Comparison of ENCODE assay signal across 8 mouse cellular contexts in the genomic region with DNA sequence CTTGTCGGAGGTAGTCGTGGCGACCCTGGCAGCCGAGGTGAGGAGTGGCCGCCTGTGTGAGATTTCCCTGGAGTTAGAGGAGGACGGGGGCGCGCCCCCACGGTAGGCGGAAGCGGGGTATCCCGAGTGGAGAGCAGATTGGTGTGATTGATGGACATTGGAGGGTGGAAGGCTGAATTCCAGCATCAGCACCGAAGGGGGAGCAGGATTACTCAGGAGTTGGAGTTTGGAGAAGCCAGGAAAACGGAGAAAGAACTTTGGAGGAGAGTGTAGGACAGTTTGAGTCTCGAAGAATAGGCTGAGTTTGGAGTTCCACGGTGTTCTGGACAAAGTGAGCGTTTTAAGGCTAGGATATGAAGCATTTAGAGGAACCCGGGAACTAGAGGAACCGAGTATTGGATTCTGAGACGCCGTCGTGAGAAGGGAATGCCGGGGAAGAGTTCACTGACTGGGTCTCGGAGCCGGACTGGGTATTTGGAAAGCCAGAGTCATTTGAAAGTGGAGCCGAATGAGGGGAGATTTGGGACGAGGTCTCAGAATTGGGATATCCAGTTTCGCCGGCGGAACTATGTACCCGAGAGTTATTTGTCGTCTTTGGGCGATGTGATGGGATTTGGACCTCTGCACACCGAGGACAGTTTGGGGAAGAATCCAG. TPM values are rescaled to one million over a fixed set of nuclear protein-coding genes. Genes with fewer than 3 reads are reported as not detected.
DNase-seq lines count a peak whose midpoint lies in the region; ATAC-seq and TF ChIP-seq lines count a peak whose summit lies in the region.

No protein-coding gene starts in this region.

- H3K9ac ChIP-seq in neural tube, embryonic 12.5 days, result peak overlapping the region; percentile 70

- no peak for TF ChIP-seq CTCF in lung, adult 2 months (IDR thresholded peaks at IDR 0.05; ENCODE audit: insufficient read depth, low read length)
- no peak for TF ChIP-seq CTCF in cortical plate, adult 2 months (IDR thresholded peaks at IDR 0.05; ENCODE audit: extremely low read depth, insufficient read depth, low read length)

- no peaks in the 10 kb centered on the region for H3K4me1 ChIP-seq in lung, adult 2 months (ENCODE audit: control insufficient read depth, insufficient read depth, low read length)
- no peaks in the 10 kb centered on the region for H3K4me1 ChIP-seq in cortical plate, adult 2 months (ENCODE audit: control insufficient read depth, insufficient read depth, low read length)
- no peaks in the 10 kb centered on the region for H3K4me1 ChIP-seq in neural tube, embryonic 12.5 days

- H3K36me3 ChIP-seq in neural tube, embryonic 12.5 days, result peaks cover 14% of the 10 kb centered on the region

- peak overlapping the region; percentile 63 for H3K27ac ChIP-seq in cortical plate, adult 2 months (ENCODE audit: insufficient read depth, low read length)
- peak overlapping the region; percentile 81 for H3K27ac ChIP-seq in neural tube, embryonic 12.5 days

- peak overlapping the region; percentile 97 for H3K4me3 ChIP-seq in lung, adult 2 months (replicated peaks; ENCODE audit: extremely low read depth, low read depth, low read length)
- H3K4me3 ChIP-seq in cortical plate, adult 2 months (ENCODE audit: insufficient read depth, low read length), result peak overlapping the region; percentile 60
- H3K4me3 ChIP-seq in neural tube, embryonic 12.5 days, result peak overlapping the region; percentile 69

- H3K4me2 ChIP-seq in neural tube, embryonic 12.5 days (replicated peaks), result peak overlapping the region; percentile 76

- no peak for TF ChIP-seq POLR2A in lung, adult 2 months (IDR thresholded peaks at IDR 0.05; ENCODE audit: borderline replicate concordance, extremely low read depth, low read depth, low read length)
- no peak for TF ChIP-seq POLR2A in cortical plate, adult 2 months (IDR thresholded peaks at IDR 0.05; ENCODE audit: extremely low read depth, insufficient read depth, low read length)

- ATAC-seq in inflammation-experienced regulatory T-cells, adult 6 months, result peak; percentile 9
- ATAC-seq in neural tube, embryonic 12.5 days (ENCODE audit: low FRiP score, low read depth), result no peak; the same call in 1 of the 2 replicates

- H3K27me3 ChIP-seq in neural tube, embryonic 12.5 days (replicated peaks), result no peaks in the 10 kb centered on the region

- DNase-seq in lung, adult 2 months, result no peak
- no peak for DNase-seq in lung, postnatal 14 days
- no peak for DNase-seq in cerebellum, postnatal 36 days
- DNase-seq in urinary bladder, postnatal 10 days (ENCODE audit: low spot score), result no peak
- no peak for DNase-seq in cerebellum, postnatal 10 days

- WGBS in lung, adult 2 months, result under 1% methylated on average over 34 of the region's 34 CpGs
- WGBS in neural tube, embryonic 12.5 days, result under 1% methylated on average over 34 of the region's 34 CpGs

- H3K9me3 ChIP-seq in neural tube, embryonic 12.5 days, result no peaks in the 10 kb centered on the region

RNA-seq across cellular contexts. Expression of a gene that starts 0.4 kb away (rescaled TPM):
- 10.2 and 10.5 TPM in 2 replicates for polyA plus RNA-seq in lung, adult 2 months (2012; rRNA removed)
- polyA plus RNA-seq in cortical plate, adult 2 months (2012; rRNA removed), result 3.3 and 3.8 TPM in 2 replicates
- 10 to 100 TPM; 37.6 to 53.5 (median 42.6) TPM for polyA plus RNA-seq in inflammation-experienced regulatory T-cells, adult 6 months (2017; shearing (Covaris generic))
- 20.5 and 22.2 TPM in 2 replicates for polyA plus RNA-seq in neural tube, embryonic 12.5 days (2016; fragmentation: Nextera tagmentation; extraction: Ambion mirVana)

RNA-seq across cellular contexts. Expression of a gene that starts 12.7 kb away (rescaled TPM):
- polyA plus RNA-seq in lung, adult 2 months (2012; rRNA removed), result 50.7 and 56.1 TPM in 2 replicates
- 15.7 and 19.3 TPM in 2 replicates for polyA plus RNA-seq in cortical plate, adult 2 months (2012; rRNA removed)
- 10 to 100 TPM; 38.7 to 44.4 (median 40.2) TPM for polyA plus RNA-seq in inflammation-experienced regulatory T-cells, adult 6 months (2017; shearing (Covaris generic))
- polyA plus RNA-seq in neural tube, embryonic 12.5 days (2016; fragmentation: Nextera tagmentation; extraction: Ambion mirVana), result 14.6 and 14.8 TPM in 2 replicates

RNA-seq across cellular contexts. Expression of a gene that starts 25.2 kb away (rescaled TPM):
- polyA plus RNA-seq in lung, adult 2 months (2012; rRNA removed), result 62.0 and 67.4 TPM in 2 replicates
- polyA plus RNA-seq in cortical plate, adult 2 months (2012; rRNA removed), result 0.29 and 0.47 TPM in 2 replicates
- under 1 TPM; 0.24 to 0.52 (median 0.30) TPM for polyA plus RNA-seq in inflammation-experienced regulatory T-cells, adult 6 months (2017; shearing (Covaris generic))
- 2.2 and 2.8 TPM in 2 replicates for polyA plus RNA-seq in neural tube, embryonic 12.5 days (2016; fragmentation: Nextera tagmentation; extraction: Ambion mirVana)

RNA-seq across cellular contexts. Expression of a gene that starts 26.2 kb away (rescaled TPM):
- 71.6 and 78.8 TPM in 2 replicates for polyA plus RNA-seq in lung, adult 2 months (2012; rRNA removed)
- 15.8 and 16.6 TPM in 2 replicates for polyA plus RNA-seq in cortical plate, adult 2 months (2012; rRNA removed)
- 10 to 100 TPM in 2 of 3 experiments, 1 to 10 TPM in 1; 6.0 to 21.7 (median 17.0) TPM for polyA plus RNA-seq in inflammation-experienced regulatory T-cells, adult 6 months (2017; shearing (Covaris generic))
- 21.6 and 23.0 TPM in 2 replicates for polyA plus RNA-seq in neural tube, embryonic 12.5 days (2016; fragmentation: Nextera tagmentation; extraction: Ambion mirVana)

RNA-seq across cellular contexts. Expression of a gene that starts 26.5 kb away (rescaled TPM):
- 0.05 and 0.13 TPM in 2 replicates for polyA plus RNA-seq in lung, adult 2 months (2012; rRNA removed)
- 149 and 162 TPM in 2 replicates for polyA plus RNA-seq in cortical plate, adult 2 months (2012; rRNA removed)
- under 1 TPM; 0.12 to 0.23 (median 0.13) TPM for polyA plus RNA-seq in inflammation-experienced regulatory T-cells, adult 6 months (2017; shearing (Covaris generic))
- polyA plus RNA-seq in neural tube, embryonic 12.5 days (2016; fragmentation: Nextera tagmentation; extraction: Ambion mirVana), result 1.2 and 1.3 TPM in 2 replicates

Comparison
In these comparisons a context has a peak if more than half of its experiments do, and no peak if none do; other contexts are left out.
1. RNA of a gene that starts 25.2 kb away (polyA plus RNA-seq): 62.0 to 67.4 TPM in lung, adult 2 months; 2.2 to 2.8 TPM in neural tube, embryonic 12.5 days, 0.24 to 0.52 TPM in inflammation-experienced regulatory T-cells, adult 6 months and 0.29 to 0.47 TPM in cortical plate, adult 2 months; every median in the first group is over 10 times any median in the second.
2. Peak in every context shown above with its lines, with median percentiles within 50 percentile points of each other: H3K4me3 ChIP-seq.